In genomic region chr6:113494258-113494788, GRCm38 (mm10) we compare ENCODE assay signal across 8 mouse cellular contexts. TPM values are rescaled to one million over a fixed set of nuclear protein-coding genes. Genes with fewer than 3 reads are reported as not detected.
DNase-seq lines count a peak whose midpoint lies in the region; ATAC-seq lines count a peak whose summit lies in the region.

No protein-coding gene starts in this region.

- peak; percentile 90 for ATAC-seq in intestine, embryonic 15.5 days

- DNase-seq in adrenal gland, adult 2 months = peak; percentile 88
- DNase-seq in embryo, embryonic 9.5 days (ENCODE audit: extremely low spot score) = peak; percentile 80
- peak; percentile 72 to 83 for DNase-seq in gastrocnemius, postnatal 4 days (ENCODE audit: low spot score in 2 of 2)
- DNase-seq in left cerebral cortex, postnatal 36 days (ENCODE audit: low spot score in 2 of 2) = peak; percentile 74
- peak; percentile 85 for DNase-seq in mesoderm, embryonic 11.5 days (ENCODE audit: low read depth, low spot score)
- DNase-seq in right cerebral cortex, postnatal 10 days (ENCODE audit: low spot score in 2 of 2) = peak; percentile 76 to 80
- DNase-seq in urinary bladder, postnatal 36 days (ENCODE audit: low spot score in 2 of 2) = peak; percentile 82 to 84

- peaks cover 22% of the 10 kb centered on the region for H3K27me3 ChIP-seq in intestine, embryonic 15.5 days (replicated peaks)

- no peak overlapping the region for H3K27ac ChIP-seq in intestine, embryonic 15.5 days

- H3K36me3 ChIP-seq in intestine, embryonic 15.5 days = peaks cover 9% of the 10 kb centered on the region; the same call in 1 of the 2 replicates

- H3K4me2 ChIP-seq in intestine, embryonic 15.5 days (replicated peaks) = peak overlapping the region; percentile 86

- 1% methylated on average over 54 of the region's 54 CpGs for WGBS in intestine, embryonic 15.5 days

- H3K9me3 ChIP-seq in intestine, embryonic 15.5 days = no peaks in the 10 kb centered on the region

- H3K9ac ChIP-seq in intestine, embryonic 15.5 days = peak overlapping the region; percentile 47

- intact Hi-C loops in left cerebral cortex, postnatal 36 days (cut with DNase I) = no loop called here

- H3K4me3 ChIP-seq in intestine, embryonic 15.5 days (replicated peaks) = peak overlapping the region; percentile 44

- H3K4me1 ChIP-seq in intestine, embryonic 15.5 days (replicated peaks) = peaks cover 6% of the 10 kb centered on the region

RNA-seq across cellular contexts. Expression of gene Prrt3, which starts 7.4 kb away (rescaled TPM):
- total RNA-seq in adrenal gland, adult 2 months (2021) = under 1 TPM; 0.09 to 0.21 TPM
- polyA plus RNA-seq in adrenal gland, adult 2 months (2012; rRNA removed) = 0.32 and 0.33 TPM in 2 replicates
- under 1 TPM; 0.13 to 0.15 TPM for total RNA-seq in gastrocnemius, postnatal 4 days (2021)
- polyA plus RNA-seq in intestine, embryonic 15.5 days (2015; fragmentation: Nextera tagmentation; extraction: Ambion mirVana) = 0.43 and 0.45 TPM in 2 replicates
- total RNA-seq in left cerebral cortex, postnatal 36 days (2021) = 10 to 100 TPM; 59.4 to 59.9 TPM

RNA-seq across cellular contexts. Expression of gene Creld1, which starts 11.2 kb away (rescaled TPM):
- 10 to 100 TPM; 44.7 to 58.5 TPM for total RNA-seq in adrenal gland, adult 2 months (2021)
- polyA plus RNA-seq in adrenal gland, adult 2 months (2012; rRNA removed) = 30.0 and 31.1 TPM in 2 replicates
- total RNA-seq in gastrocnemius, postnatal 4 days (2021) = 10 to 100 TPM; 38.7 to 45.2 TPM
- 21.9 and 22.7 TPM in 2 replicates for polyA plus RNA-seq in intestine, embryonic 15.5 days (2015; fragmentation: Nextera tagmentation; extraction: Ambion mirVana)
- total RNA-seq in left cerebral cortex, postnatal 36 days (2021) = 100 to 1,000 TPM; 102 to 119 TPM

RNA-seq across cellular contexts. Expression of gene Il17rc, which starts 23.1 kb away (rescaled TPM):
- total RNA-seq in adrenal gland, adult 2 months (2021) = 10 to 100 TPM; 17.0 to 22.0 TPM
- polyA plus RNA-seq in adrenal gland, adult 2 months (2012; rRNA removed) = 90.8 and 103 TPM in 2 replicates
- total RNA-seq in gastrocnemius, postnatal 4 days (2021) = 10 to 100 TPM in 1 of 2 experiments, 1 to 10 TPM in 1; 9.5 to 11.0 TPM
- 26.6 and 27.2 TPM in 2 replicates for polyA plus RNA-seq in intestine, embryonic 15.5 days (2015; fragmentation: Nextera tagmentation; extraction: Ambion mirVana)
- 1 to 10 TPM; 4.7 to 5.3 TPM for total RNA-seq in left cerebral cortex, postnatal 36 days (2021)

RNA-seq across cellular contexts. Expression of gene Il17re, which starts 36.0 kb away (rescaled TPM):
- 1 to 10 TPM; 1.1 to 1.9 TPM for total RNA-seq in adrenal gland, adult 2 months (2021)
- polyA plus RNA-seq in adrenal gland, adult 2 months (2012; rRNA removed) = 4.0 TPM in 2 replicates
- under 1 TPM; 0.52 to 0.88 TPM for total RNA-seq in gastrocnemius, postnatal 4 days (2021)
- polyA plus RNA-seq in intestine, embryonic 15.5 days (2015; fragmentation: Nextera tagmentation; extraction: Ambion mirVana) = 7.8 and 8.4 TPM in 2 replicates
- under 1 TPM; 0.54 to 0.57 TPM for total RNA-seq in left cerebral cortex, postnatal 36 days (2021)

RNA-seq across cellular contexts. Expression of gene Emc3, which starts 37.1 kb away (rescaled TPM):
- total RNA-seq in adrenal gland, adult 2 months (2021) = 100 to 1,000 TPM in 1 of 2 experiments, 10 to 100 TPM in 1; 99.9 to 116 TPM
- polyA plus RNA-seq in adrenal gland, adult 2 months (2012; rRNA removed) = 44.9 and 53.6 TPM in 2 replicates
- total RNA-seq in gastrocnemius, postnatal 4 days (2021) = 10 to 100 TPM; 50.9 to 54.5 TPM
- polyA plus RNA-seq in intestine, embryonic 15.5 days (2015; fragmentation: Nextera tagmentation; extraction: Ambion mirVana) = 84.2 and 88.3 TPM in 2 replicates
- 10 to 100 TPM; 71.7 to 81.1 TPM for total RNA-seq in left cerebral cortex, postnatal 36 days (2021)

Comparison
In these comparisons a context has a peak if more than half of its experiments do, and no peak if none do; other contexts are left out.
1. RNA of gene Prrt3, which starts 7.4 kb away (total RNA-seq): 59.4 to 59.9 TPM in left cerebral cortex, postnatal 36 days; 0.09 to 0.21 TPM in adrenal gland, adult 2 months and 0.13 to 0.15 TPM in gastrocnemius, postnatal 4 days; every median in the first group is over 10 times any median in the second.
2. Peak in every context shown above with its lines, with median percentiles within 50 percentile points of each other: DNase-seq.